Mouse (Mus musculus) lung, postnatal 10 days (tissue): ENCODE results near the gene Olfr582.

Source experiments
- DNase-seq: peaks from one replicate; pipeline ENCODE4 v3.0.0; 2021

Olfr582 gene

GRCm38 (mm10) chr7:103037724-103038123 lies at the start of gene Olfr582:
Olfr582 (plus strand) TSS chr7:103038024.
- DNase-seq: no peak

GRCm38 (mm10) chr7:102989224-102989623 lies 48.6 kb upstream of the Olfr582 start, which contains the start of gene Olfr578:
Olfr578 (minus strand) TSS chr7:102989324.
- DNase-seq: no peak

- no peak for DNase-seq
These were observed 13.2 kb downstream of the Olfr582 start, which contains the start of gene Olfr583 for GRCm38 (mm10) chr7:103051000-103051399. Olfr583 (plus strand) TSS chr7:103051300.

DNA sequence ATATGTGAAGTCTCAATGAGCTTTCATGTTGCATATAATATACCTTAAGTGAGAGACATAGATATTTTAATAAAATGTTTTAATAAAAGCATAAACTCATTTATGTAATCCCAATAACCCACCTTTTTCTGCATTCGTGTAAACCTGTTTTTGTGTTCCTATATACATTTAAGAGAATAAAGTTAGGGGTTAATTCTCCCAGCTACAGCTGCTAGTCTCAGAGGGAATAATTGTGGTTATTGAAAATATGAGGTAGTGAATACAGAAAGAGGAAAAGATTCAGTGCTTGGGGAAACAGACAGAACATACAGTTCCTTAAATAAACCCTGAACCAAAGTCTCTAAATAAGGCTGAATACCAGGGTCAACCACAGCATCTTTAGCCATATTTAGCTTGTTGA lies 43.8 kb downstream of the Olfr582 start, which contains the start of gene Olfr584:
TSS of gene Olfr584 (plus strand) at position 301 of the 400 bp plus-strand sequence.
- no peak for DNase-seq
